Mouse (Mus musculus): ENCODE results near the gene Hrh1. TPM values are rescaled to one million over a fixed set of nuclear protein-coding genes. Genes with fewer than 3 reads are reported as not detected.

Hrh1 gene
- polyA plus RNA-seq, 1 experiment, result not detected

DNA sequence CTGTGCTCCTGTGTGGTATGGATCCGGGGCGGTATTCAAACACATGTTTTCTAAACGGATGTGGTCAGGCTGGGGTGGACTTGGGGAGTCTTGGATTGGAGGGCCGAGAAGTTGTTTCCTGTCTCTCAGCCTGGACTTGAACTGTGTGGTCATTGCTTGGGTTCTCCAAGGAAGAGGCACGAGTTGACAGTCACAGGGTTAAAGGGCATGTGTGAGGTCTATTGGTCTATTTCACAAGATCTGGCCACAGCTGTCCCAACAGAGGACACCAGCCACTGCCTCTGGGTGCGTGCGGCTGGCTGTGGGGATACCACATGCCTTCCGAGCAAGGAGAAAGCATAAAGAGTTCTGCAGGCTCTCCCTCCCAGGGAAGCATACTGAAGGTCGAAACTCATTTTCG lies 2.7 kb downstream of the Hrh1 start:
- TF ChIP-seq CTCF (IDR thresholded peaks at IDR 0.05; ENCODE audit: control insufficient read depth, insufficient read depth, low read length) (no peak), POLR2A (IDR thresholded peaks at IDR 0.05; ENCODE audit: borderline replicate concordance, control insufficient read depth, low read depth, low read length) (no peak)
- no peaks in the 10 kb centered on the region; the same call in 1 of the 2 replicates for H3K4me1 ChIP-seq (ENCODE audit: control insufficient read depth, insufficient read depth, low read length)

DNA sequence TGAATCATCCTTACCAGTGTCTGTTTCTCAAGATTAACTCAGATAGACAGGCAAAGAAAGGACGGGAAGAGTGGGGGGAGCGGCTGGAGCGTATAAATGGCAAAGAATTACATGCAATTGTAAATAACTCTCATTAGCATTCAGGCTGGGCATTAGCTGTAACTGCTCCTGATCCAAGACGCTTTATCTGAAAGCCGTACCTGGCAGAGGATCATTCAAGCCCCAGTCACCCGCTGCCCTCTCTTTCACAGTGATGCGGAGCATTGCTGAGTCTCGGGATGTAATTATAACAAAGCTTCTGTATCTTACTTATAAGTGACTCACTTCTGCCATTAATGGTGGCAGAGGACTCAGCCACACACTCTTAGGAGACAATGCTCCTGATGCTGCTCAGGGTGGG lies 3.1 kb downstream of the Hrh1 start:
- no peak overlapping the region for H3K4me3 ChIP-seq (replicated peaks; ENCODE audit: control insufficient read depth, low read depth, low read length)
- H3K27ac ChIP-seq (ENCODE audit: control insufficient read depth, insufficient read depth, low read depth, low read length, poor library complexity), result no peak overlapping the region
- H3K4me1 ChIP-seq (ENCODE audit: control insufficient read depth, insufficient read depth, low read length), result no peaks in the 10 kb centered on the region
- WGBS, result 85% methylated on average over 8 of the region's 8 CpGs
- no peak for TF ChIP-seq POLR2A (IDR thresholded peaks at IDR 0.05; ENCODE audit: borderline replicate concordance, control insufficient read depth, low read depth, low read length)
- TF ChIP-seq CTCF (IDR thresholded peaks at IDR 0.05; ENCODE audit: control insufficient read depth, insufficient read depth, low read length), result no peak

More for the DNA sequence above, 2.7 kb downstream of the Hrh1 start:
- 57% methylated on average over 10 of the region's 10 CpGs for WGBS
- Histone ChIP-seq H3K27ac (ENCODE audit: control insufficient read depth, insufficient read depth, low read depth, low read length, poor library complexity) (no peak overlapping the region), H3K4me3 (replicated peaks; ENCODE audit: control insufficient read depth, low read depth, low read length) (no peak overlapping the region)

DNA sequence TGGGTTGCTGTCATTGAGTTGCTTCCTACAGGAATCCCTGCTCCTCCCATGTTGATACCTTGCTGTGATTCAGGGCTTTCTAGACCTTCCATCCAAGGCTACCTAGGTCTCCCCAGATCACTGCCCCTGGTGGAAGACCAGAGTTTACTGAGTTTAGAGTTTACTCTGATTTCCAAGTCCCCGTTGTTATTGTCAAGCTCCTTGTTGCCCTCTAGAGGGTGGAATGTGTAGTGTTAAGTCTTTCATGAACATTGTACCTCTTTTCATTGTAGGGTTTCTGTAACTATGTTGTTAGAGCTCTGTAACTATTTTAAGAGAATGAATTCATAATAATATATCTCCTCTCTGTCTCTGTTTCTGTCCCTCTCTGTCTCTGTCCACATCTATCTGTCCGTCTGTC lies 4.4 kb downstream of the Hrh1 start:
- H3K27ac ChIP-seq (ENCODE audit: control insufficient read depth, insufficient read depth, low read depth, low read length, poor library complexity), result no peak overlapping the region
- H3K4me1 ChIP-seq (ENCODE audit: control insufficient read depth, insufficient read depth, low read length), result no peaks in the 10 kb centered on the region; the same call in 1 of the 2 replicates
- no peak overlapping the region for H3K4me3 ChIP-seq (replicated peaks; ENCODE audit: control insufficient read depth, low read depth, low read length)
- no peak for TF ChIP-seq POLR2A (IDR thresholded peaks at IDR 0.05; ENCODE audit: borderline replicate concordance, control insufficient read depth, low read depth, low read length)
- WGBS, result 67% methylated on average over 2 of the region's 2 CpGs

DNA sequence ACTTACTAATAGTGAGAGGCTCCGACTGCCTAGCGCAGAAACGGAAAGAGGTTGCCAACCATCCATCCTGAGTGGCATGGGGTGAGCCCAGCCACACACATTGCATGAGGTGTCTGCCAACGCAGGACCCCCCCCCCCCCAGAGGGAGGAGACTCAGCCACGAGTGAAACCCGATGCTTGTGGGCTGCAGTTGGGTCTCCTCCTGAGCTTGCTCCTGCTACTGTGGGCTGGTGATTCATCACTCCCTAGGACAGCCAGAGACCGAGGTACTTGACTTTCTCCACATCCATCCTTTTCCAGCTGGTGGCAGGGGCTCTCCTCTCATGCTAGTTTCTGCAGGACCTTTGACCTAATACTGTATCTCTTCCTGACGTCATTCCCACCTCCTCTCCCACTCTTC lies 5.9 kb downstream of the Hrh1 start:
- no peak overlapping the region for H3K4me3 ChIP-seq (replicated peaks; ENCODE audit: control insufficient read depth, low read depth, low read length)
- WGBS, result 42% methylated on average over 8 of the region's 8 CpGs
- H3K4me1 ChIP-seq (ENCODE audit: control insufficient read depth, insufficient read depth, low read length), result no peaks in the 10 kb centered on the region; the same call in 1 of the 2 replicates
- no peak for TF ChIP-seq POLR2A (IDR thresholded peaks at IDR 0.05; ENCODE audit: borderline replicate concordance, control insufficient read depth, low read depth, low read length)
- no peak for TF ChIP-seq CTCF (IDR thresholded peaks at IDR 0.05; ENCODE audit: control insufficient read depth, insufficient read depth, low read length)
- H3K27ac ChIP-seq (ENCODE audit: control insufficient read depth, insufficient read depth, low read depth, low read length, poor library complexity), result no peak overlapping the region

DNA sequence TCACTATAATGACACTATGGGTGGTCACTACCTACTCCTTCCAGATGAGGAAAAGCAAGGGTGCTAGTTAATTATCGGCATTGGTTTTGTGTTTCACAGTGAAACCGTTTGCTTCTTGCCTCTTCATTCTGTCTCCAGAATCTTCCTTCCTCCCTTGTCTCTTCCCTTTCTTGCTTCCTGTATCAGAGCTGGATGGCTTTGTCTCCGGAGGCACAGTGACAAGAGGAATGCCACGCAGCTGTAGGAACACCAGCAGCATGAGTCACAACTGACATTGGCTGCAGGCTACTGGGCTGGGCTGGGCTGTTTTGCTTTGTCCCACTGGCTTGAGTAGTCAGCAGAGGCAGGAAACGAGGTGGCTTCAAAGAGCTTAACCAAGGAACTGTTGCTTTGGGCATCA lies 6.4 kb downstream of the Hrh1 start:
- Histone ChIP-seq H3K4me1 (ENCODE audit: control insufficient read depth, insufficient read depth, low read length) (no peaks in the 10 kb centered on the region; the same call in 1 of the 2 replicates), H3K27ac (ENCODE audit: control insufficient read depth, insufficient read depth, low read depth, low read length, poor library complexity) (no peak overlapping the region), H3K4me3 (replicated peaks; ENCODE audit: control insufficient read depth, low read depth, low read length) (no peak overlapping the region)
- TF ChIP-seq POLR2A (IDR thresholded peaks at IDR 0.05; ENCODE audit: borderline replicate concordance, control insufficient read depth, low read depth, low read length) (no peak), CTCF (IDR thresholded peaks at IDR 0.05; ENCODE audit: control insufficient read depth, insufficient read depth, low read length) (no peak)
- WGBS, result 20% methylated on average over 5 of the region's 5 CpGs

DNA sequence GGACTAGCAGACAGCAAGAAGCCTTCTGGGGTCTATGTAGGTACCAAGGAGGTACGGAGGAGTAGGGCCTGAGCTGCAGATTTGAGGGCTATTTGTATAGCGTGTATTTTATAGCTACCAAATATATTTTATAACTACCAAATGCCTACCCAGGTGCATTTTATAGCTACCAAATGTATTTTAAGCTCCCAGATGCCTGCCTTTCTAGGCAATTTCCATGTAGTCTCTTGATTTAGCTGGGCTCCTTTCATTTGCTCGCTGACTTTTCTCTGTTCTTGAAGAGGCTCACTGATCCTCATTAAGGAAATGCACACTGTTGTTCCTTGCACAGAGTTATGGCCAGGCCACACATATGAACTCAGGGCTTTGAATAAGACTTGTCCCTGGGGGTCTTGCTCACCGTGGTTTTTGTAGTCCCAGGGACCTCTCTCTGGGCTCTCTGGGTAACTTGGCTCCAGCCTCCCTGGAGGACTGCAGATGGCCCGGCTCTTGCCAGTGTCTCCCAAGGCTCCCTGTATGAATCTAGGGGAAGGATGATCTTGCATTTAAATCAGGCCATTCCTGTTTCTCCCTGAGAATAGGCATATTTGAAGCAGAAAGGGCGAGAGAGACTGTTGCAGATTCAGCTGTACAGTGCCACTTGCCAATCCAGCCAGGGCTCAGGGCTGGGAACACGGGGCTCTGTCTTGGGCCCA lies 7.2 kb downstream of the Hrh1 start:
- Histone ChIP-seq H3K27ac (ENCODE audit: control insufficient read depth, insufficient read depth, low read depth, low read length, poor library complexity) (no peak overlapping the region), H3K4me3 (replicated peaks; ENCODE audit: control insufficient read depth, low read depth, low read length) (no peak overlapping the region), H3K4me1 (ENCODE audit: control insufficient read depth, insufficient read depth, low read length) (no peaks in the 10 kb centered on the region; the same call in 1 of the 2 replicates)
- TF ChIP-seq POLR2A (IDR thresholded peaks at IDR 0.05; ENCODE audit: borderline replicate concordance, control insufficient read depth, low read depth, low read length) (no peak), CTCF (IDR thresholded peaks at IDR 0.05; ENCODE audit: control insufficient read depth, insufficient read depth, low read length) (no peak)
- 71% methylated on average over 7 of the region's 7 CpGs for WGBS

DNA sequence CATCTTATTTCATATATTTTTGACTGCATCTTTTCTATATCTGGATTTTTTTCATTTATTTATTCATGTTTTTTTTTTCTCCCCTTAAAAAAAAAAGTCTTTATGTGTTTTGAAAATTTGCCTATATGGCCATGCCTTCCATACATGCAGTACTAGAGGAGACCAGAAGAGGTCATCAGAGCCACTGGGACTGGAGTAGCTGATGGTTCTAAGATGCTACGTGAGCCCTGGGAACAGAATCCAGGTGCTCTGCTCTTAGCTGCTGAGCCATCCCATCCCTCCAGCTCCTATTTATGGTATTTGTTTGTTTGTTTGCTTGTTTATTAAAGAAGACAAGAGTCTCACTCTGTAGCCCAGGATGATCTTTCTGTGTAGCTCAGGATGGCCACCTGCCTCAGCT lies 8.9 kb downstream of the Hrh1 start:
- H3K27ac ChIP-seq (ENCODE audit: control insufficient read depth, insufficient read depth, low read depth, low read length, poor library complexity), result no peak overlapping the region
- no peak overlapping the region for H3K4me3 ChIP-seq (replicated peaks; ENCODE audit: control insufficient read depth, low read depth, low read length)
- 48% methylated on average over 1 of the region's 1 CpGs for WGBS
- H3K4me1 ChIP-seq (ENCODE audit: control insufficient read depth, insufficient read depth, low read length), result no peaks in the 10 kb centered on the region; the same call in 1 of the 2 replicates
- no peak for TF ChIP-seq POLR2A (IDR thresholded peaks at IDR 0.05; ENCODE audit: borderline replicate concordance, control insufficient read depth, low read depth, low read length)
- no peak for TF ChIP-seq CTCF (IDR thresholded peaks at IDR 0.05; ENCODE audit: control insufficient read depth, insufficient read depth, low read length)

DNA sequence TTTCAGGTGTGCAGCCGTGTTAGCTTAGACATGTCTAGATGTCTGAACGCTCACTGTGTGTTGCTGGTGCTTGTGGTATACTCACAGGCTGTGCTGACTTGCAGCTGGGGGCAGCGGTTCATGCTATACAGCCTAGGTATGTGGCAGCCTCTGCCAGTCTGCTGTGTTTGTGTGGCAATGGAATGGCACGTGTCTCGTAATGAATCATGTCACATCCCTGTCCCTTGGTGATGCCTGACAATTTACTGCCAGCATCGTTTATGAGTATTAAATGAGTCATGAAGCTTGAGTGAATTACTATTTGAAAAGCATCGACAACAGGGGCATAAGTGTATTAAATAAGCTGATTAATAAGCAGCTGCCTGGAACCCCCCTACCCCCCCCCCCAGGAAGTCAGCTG lies 9.3 kb downstream of the Hrh1 start:
- WGBS, result 79% methylated on average over 7 of the region's 7 CpGs
- Histone ChIP-seq H3K27ac (ENCODE audit: control insufficient read depth, insufficient read depth, low read depth, low read length, poor library complexity) (no peak overlapping the region), H3K4me3 (replicated peaks; ENCODE audit: control insufficient read depth, low read depth, low read length) (no peak overlapping the region), H3K4me1 (ENCODE audit: control insufficient read depth, insufficient read depth, low read length) (no peaks in the 10 kb centered on the region; the same call in 1 of the 2 replicates)
- TF ChIP-seq POLR2A (IDR thresholded peaks at IDR 0.05; ENCODE audit: borderline replicate concordance, control insufficient read depth, low read depth, low read length), result no peak
- TF ChIP-seq CTCF (IDR thresholded peaks at IDR 0.05; ENCODE audit: control insufficient read depth, insufficient read depth, low read length), result no peak

DNA sequence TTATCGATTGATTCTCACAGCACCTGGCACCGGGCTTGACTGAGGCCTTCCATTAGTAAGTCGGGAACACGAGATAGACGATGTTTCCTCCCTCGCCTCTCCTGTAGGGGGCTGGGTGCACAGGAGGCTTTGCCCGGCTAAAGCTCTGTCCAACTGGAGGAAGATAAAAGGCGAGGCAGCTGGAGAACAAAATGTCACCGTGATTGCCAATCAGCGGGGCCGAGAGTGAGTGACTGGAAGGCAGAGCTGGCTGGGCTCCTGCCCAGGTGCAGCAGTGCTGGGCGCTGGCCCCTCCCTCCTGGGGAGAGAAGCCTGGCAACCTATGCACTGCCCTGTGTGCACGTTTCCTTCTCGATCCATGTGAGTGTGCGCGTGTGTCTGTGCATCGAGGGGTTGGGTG lies 10.5 kb downstream of the Hrh1 start:
- 53% methylated on average over 17 of the region's 17 CpGs for WGBS
- no peak for TF ChIP-seq POLR2A (IDR thresholded peaks at IDR 0.05; ENCODE audit: borderline replicate concordance, control insufficient read depth, low read depth, low read length)
- TF ChIP-seq CTCF (IDR thresholded peaks at IDR 0.05; ENCODE audit: control insufficient read depth, insufficient read depth, low read length), result no peak

More for the DNA sequence above, 10.5 kb downstream of the Hrh1 start:
- Histone ChIP-seq H3K27ac (ENCODE audit: control insufficient read depth, insufficient read depth, low read depth, low read length, poor library complexity) (no peak overlapping the region), H3K4me1 (ENCODE audit: control insufficient read depth, insufficient read depth, low read length) (no peaks in the 10 kb centered on the region; the same call in 1 of the 2 replicates), H3K4me3 (replicated peaks; ENCODE audit: control insufficient read depth, low read depth, low read length) (no peak overlapping the region)

Data from bone marrow, adult 2 months (tissue).